Mouse (Mus musculus) hindbrain, embryonic 11.5 days (tissue): Measurements from ENCODE around the gene Angptl7. TPM values are rescaled to one million over a fixed set of nuclear protein-coding genes. Genes with fewer than 3 reads are reported as not detected.

Source experiments
- ATAC-seq: fragments of 200-750 bp; cut with Nextera tagmentation; 2 replicates; pipeline ENCODE4 v1.8.0; 2017; ENCODE audit warnings: mild to moderate bottlenecking, moderate TSS enrichment, moderate library complexity; ENCODE audit not compliant: low FRiP score
- DNase-seq: peaks from one replicate; pipeline ENCODE4 v3.0.0-alpha.2; 2015; ENCODE audit warnings: low spot score
- H3K27ac ChIP-seq: fragments of 300-500 bp; sonication (generic); 2 replicates; pipeline ENCODE4 v1.5.1; 2014; ENCODE audit warnings: mild to moderate bottlenecking, low read depth, low read length
- H3K27me3 ChIP-seq: fragments of 300-500 bp; sonication (generic); 2 replicates; pipeline ENCODE4 v1.6.1; 2014; ENCODE audit warnings: mild to moderate bottlenecking, low read length, moderate library complexity, mixed read lengths; ENCODE audit not compliant: control insufficient read depth, insufficient read depth
- H3K36me3 ChIP-seq: fragments of 300-500 bp; sonication (generic); 2 replicates; pipeline ENCODE4 v1.6.1; 2014; ENCODE audit warnings: mild to moderate bottlenecking, low read length, moderate library complexity, mixed read lengths; ENCODE audit not compliant: control insufficient read depth, insufficient read depth
- H3K4me1 ChIP-seq: fragments of 300-500 bp; sonication (generic); replicated peaks from 2 replicates; pipeline ENCODE4 v1.6.1; 2014; ENCODE audit warnings: low read length, mixed read lengths; ENCODE audit not compliant: control insufficient read depth, insufficient read depth
- H3K4me2 ChIP-seq: fragments of 300-500 bp; sonication (generic); replicated peaks from 2 replicates; pipeline ENCODE4 v1.6.1; 2014; ENCODE audit warnings: mild to moderate bottlenecking, low read depth, low read length
- H3K4me3 ChIP-seq: fragments of 300-500 bp; sonication (generic); 2 replicates; pipeline ENCODE4 v1.5.1; 2014; ENCODE audit warnings: low read depth, low read length
- H3K9ac ChIP-seq: fragments of 300-500 bp; sonication (generic); 2 replicates; pipeline ENCODE4 v1.6.1; 2014; ENCODE audit warnings: low read depth, low read length
- H3K9me3 ChIP-seq: fragments of 300-500 bp; sonication (generic); 2 replicates; pipeline ENCODE4 v1.6.1; 2016; ENCODE audit warnings: low read length; ENCODE audit not compliant: control insufficient read depth
- WGBS: fragments of 180-500 bp; shearing (Covaris S2); extraction: QIAGEN DNeasy Blood & Tissue Kit; methylation state at CpG from one replicate; pipeline ENCODE4 v1.1.7; 2014; 5-methylcytosine and 5-hydroxymethylcytosine counted together
- polyA plus RNA-seq: library from polyadenylated mRNA; unstranded; fragments of >200 nt; fragmentation: Nextera tagmentation; extraction: Ambion mirVana; gene quantifications from 2 replicates; pipeline ENCODE4 v1.2.1, GENCODE M21; 2014

The Angptl7 gene
- polyA plus RNA-seq, 1 experiment from 2014 or later: 0.28 TPM

GRCm38 (mm10) chr4:148468396-148468795 lies 31.9 kb downstream of the Angptl7 start:
- Histone ChIP-seq H3K4me1 (no peaks in the 10 kb centered on the region), H3K4me3 (no peak overlapping the region), H3K9ac (no peak overlapping the region), H3K36me3 (peaks cover 31% of the 10 kb centered on the region), H3K4me2 (no peak overlapping the region), H3K27ac (no peak overlapping the region), H3K9me3 (no peaks in the 10 kb centered on the region), H3K27me3 (no peaks in the 10 kb centered on the region)
- 88% methylated on average over 10 of the region's 10 CpGs for WGBS
- ATAC-seq (no peak), DNase-seq (no peak)

DNA sequence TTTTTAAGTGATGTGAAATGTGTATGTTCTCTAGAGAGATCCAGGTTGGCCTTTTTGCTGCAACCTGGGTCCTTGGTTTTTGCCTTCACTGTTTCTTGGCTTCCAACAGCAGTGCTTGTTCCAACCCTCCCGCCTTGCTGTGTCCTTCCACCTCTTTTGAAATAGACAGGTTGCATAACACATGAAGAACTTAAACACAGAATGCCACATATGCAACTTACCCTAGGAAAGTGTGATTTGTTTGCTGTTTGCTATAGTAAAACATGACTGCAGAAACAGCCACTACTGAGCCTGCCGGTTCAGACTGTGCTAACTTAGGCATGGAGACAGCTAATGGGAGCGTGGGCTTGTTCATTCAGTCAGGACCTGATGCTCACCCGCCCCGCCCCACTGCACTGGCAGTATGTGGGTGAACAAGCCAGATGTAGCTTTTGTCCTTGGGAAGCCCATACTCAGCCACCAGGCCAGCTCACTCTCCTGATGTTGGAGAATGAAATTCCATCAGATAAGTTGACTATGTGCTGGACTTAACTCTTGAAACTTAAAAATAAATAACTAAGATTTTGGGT lies 33.7 kb downstream of the Angptl7 start:
- ATAC-seq: no peak
- Histone ChIP-seq H3K27ac (no peak overlapping the region), H3K36me3 (peaks cover 27% of the 10 kb centered on the region; the same call in 1 of the 2 replicates), H3K4me3 (no peak overlapping the region), H3K4me1 (no peaks in the 10 kb centered on the region), H3K4me2 (no peak overlapping the region), H3K9ac (no peak overlapping the region), H3K27me3 (no peaks in the 10 kb centered on the region), H3K9me3 (no peaks in the 10 kb centered on the region)
- no peak for DNase-seq
- WGBS: 90% methylated on average over 5 of the region's 5 CpGs

DNA sequence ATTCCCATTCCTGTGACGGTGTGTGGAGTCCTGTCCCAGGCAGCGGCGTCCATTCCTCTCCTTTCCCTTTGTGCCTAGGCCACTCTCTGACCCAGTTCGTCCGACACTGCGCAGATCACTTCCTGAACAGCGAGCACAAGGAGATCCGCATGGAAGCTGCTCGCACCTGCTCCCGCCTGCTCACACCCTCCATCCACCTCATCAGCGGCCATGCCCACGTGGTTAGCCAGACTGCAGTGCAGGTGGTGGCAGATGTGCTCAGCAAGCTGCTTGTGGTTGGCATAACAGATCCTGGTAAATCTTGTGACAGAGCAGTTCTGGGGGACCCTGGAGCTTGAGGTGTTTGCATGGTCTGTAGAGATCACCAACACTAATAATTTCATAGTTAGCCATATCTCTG lies 35.4 kb downstream of the Angptl7 start:
- no peaks in the 10 kb centered on the region for H3K27me3 ChIP-seq
- no peak overlapping the region for H3K9ac ChIP-seq
- H3K4me3 ChIP-seq: no peak overlapping the region
- no peaks in the 10 kb centered on the region for H3K9me3 ChIP-seq
- WGBS: 97% methylated on average over 12 of the region's 12 CpGs
- H3K4me1 ChIP-seq: no peaks in the 10 kb centered on the region
- ATAC-seq: no peak
- DNase-seq: no peak
- peaks cover 32% of the 10 kb centered on the region for H3K36me3 ChIP-seq
- no peak overlapping the region for H3K27ac ChIP-seq
- no peak overlapping the region for H3K4me2 ChIP-seq

- H3K27ac ChIP-seq: no peak overlapping the region
- H3K27me3 ChIP-seq: no peaks in the 10 kb centered on the region
- 95% methylated on average over 12 of the region's 12 CpGs for WGBS
- H3K36me3 ChIP-seq: peaks cover 26% of the 10 kb centered on the region
- H3K9me3 ChIP-seq: no peaks in the 10 kb centered on the region
- DNase-seq (no peak), ATAC-seq (no peak)
- H3K4me1 ChIP-seq: no peaks in the 10 kb centered on the region
- no peak overlapping the region for H3K9ac ChIP-seq
- no peak overlapping the region for H3K4me3 ChIP-seq
- no peak overlapping the region for H3K4me2 ChIP-seq
Measured at GRCm38 (mm10) chr4:148464301-148464700, 36.0 kb downstream of the Angptl7 start.

GRCm38 (mm10) chr4:148463208-148463960 lies 36.9 kb downstream of the Angptl7 start:
- no peaks in the 10 kb centered on the region for H3K9me3 ChIP-seq
- H3K27ac ChIP-seq: no peak overlapping the region
- WGBS: 84% methylated on average over 14 of the region's 14 CpGs
- DNase-seq (peak; percentile 44), ATAC-seq (peak; percentile 33; the same call in 1 of the 2 replicates)
- H3K4me3 ChIP-seq: no peak overlapping the region
- no peak overlapping the region for H3K4me2 ChIP-seq
- no peak overlapping the region for H3K9ac ChIP-seq
- no peaks in the 10 kb centered on the region for H3K4me1 ChIP-seq
- no peaks in the 10 kb centered on the region for H3K27me3 ChIP-seq
- peaks cover 18% of the 10 kb centered on the region for H3K36me3 ChIP-seq

DNA sequence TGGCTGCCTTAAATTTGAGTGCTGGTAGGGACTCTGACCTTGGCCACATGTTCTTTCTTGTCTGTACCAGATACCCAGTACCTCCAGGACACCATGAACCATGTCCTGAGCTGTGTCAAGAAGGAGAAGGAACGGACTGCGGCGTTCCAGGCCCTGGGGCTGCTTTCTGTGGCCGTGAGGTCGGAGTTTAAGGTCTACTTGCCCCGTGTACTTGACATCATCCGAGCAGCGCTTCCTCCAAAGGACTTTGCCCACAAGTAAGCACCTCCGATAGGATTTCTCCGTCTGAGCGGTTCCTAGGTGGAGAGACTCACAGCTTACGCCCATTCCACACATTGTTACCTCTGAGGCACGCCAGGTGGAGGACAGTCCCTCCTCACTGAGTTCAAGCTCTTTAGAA lies 37.5 kb downstream of the Angptl7 start:
- Histone ChIP-seq H3K9me3 (no peaks in the 10 kb centered on the region), H3K4me3 (no peak overlapping the region), H3K4me1 (no peaks in the 10 kb centered on the region), H3K27me3 (no peaks in the 10 kb centered on the region), H3K4me2 (no peak overlapping the region), H3K9ac (no peak overlapping the region), H3K27ac (no peak overlapping the region), H3K36me3 (peaks cover 18% of the 10 kb centered on the region)
- WGBS: 95% methylated on average over 13 of the region's 13 CpGs
- no peak for ATAC-seq
- DNase-seq: no peak

GRCm38 (mm10) chr4:148461772-148462171 lies 38.5 kb downstream of the Angptl7 start:
- Histone ChIP-seq H3K9me3 (no peaks in the 10 kb centered on the region), H3K4me2 (no peak overlapping the region), H3K4me1 (no peaks in the 10 kb centered on the region), H3K4me3 (no peak overlapping the region), H3K9ac (no peak overlapping the region), H3K36me3 (peaks cover 16% of the 10 kb centered on the region), H3K27me3 (no peaks in the 10 kb centered on the region), H3K27ac (no peak overlapping the region)
- WGBS: 86% methylated on average over 4 of the region's 4 CpGs
- DNase-seq (no peak), ATAC-seq (no peak)

DNA sequence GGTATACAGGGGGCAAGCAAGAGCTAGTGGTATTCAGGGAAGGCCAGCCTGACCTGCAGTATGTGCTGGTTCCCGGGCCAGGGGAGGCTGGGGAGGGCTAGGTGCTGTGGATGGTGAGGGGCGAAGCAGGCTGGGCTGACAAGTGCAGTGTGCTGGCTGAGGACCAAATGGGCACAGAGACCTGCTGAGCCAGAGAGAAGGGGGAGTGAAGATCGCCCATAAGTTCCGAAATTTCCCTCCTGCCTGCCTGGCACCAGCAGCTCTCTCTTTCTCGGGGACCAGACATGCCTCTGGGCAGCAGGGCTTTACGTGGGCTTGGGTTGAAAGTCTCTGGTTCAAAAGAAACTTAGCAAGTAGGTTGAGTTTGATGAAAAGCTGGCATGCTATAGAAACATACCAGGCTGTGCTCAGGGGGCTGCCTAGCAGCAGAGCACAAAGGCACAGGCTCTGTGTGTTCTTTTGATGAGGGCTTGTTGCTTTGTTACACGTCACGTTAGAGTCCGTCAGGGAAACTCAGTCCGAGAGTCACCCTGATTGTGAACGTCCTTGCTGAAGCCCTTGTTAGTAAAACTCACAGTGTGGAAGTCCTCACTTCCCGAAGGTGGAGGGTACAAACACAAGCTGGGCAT lies 39.5 kb downstream of the Angptl7 start:
- ATAC-seq (no peak), DNase-seq (no peak)
- H3K4me1 ChIP-seq: no peaks in the 10 kb centered on the region
- H3K27ac ChIP-seq: no peak overlapping the region
- H3K9me3 ChIP-seq: no peaks in the 10 kb centered on the region
- no peak overlapping the region for H3K4me3 ChIP-seq
- H3K4me2 ChIP-seq: no peak overlapping the region
- 56% methylated on average over 12 of the region's 12 CpGs for WGBS
- H3K9ac ChIP-seq: no peak overlapping the region
- H3K27me3 ChIP-seq: no peaks in the 10 kb centered on the region
- peaks cover 21% of the 10 kb centered on the region for H3K36me3 ChIP-seq
